Mouse (Mus musculus) liver, embryonic 15.5 days (tissue): ENCODE data around the gene Zfp668. TPM values are rescaled to one million over a fixed set of nuclear protein-coding genes. Genes with fewer than 3 reads are reported as not detected.

Experiments
- ATAC-seq: fragments of 200-750 bp; cut with Nextera tagmentation; 2 replicates; pipeline ENCODE4 v1.8.0; 2017; ENCODE audit warnings: moderate number of reproducible peaks, mild to moderate bottlenecking, moderate library complexity; ENCODE audit not compliant: insufficient read depth
- H3K27ac ChIP-seq: fragments of 300-500 bp; sonication (generic); replicated peaks from 2 replicates; pipeline ENCODE4 v1.5.1; 2015; ENCODE audit warnings: mild to moderate bottlenecking, inconsistent platforms
- H3K27me3 ChIP-seq: fragments of 300-500 bp; sonication (generic); 2 replicates; pipeline ENCODE4 v1.6.1; 2015; ENCODE audit warnings: mild to moderate bottlenecking, inconsistent platforms
- H3K36me3 ChIP-seq: fragments of 300-500 bp; sonication (generic); replicated peaks from 2 replicates; pipeline ENCODE4 v1.6.1; 2015; ENCODE audit warnings: moderate library complexity, mild to moderate bottlenecking, inconsistent platforms
- H3K4me1 ChIP-seq: fragments of 300-500 bp; sonication (generic); replicated peaks from 2 replicates; pipeline ENCODE4 v1.6.1; 2015; ENCODE audit warnings: inconsistent platforms
- H3K4me2 ChIP-seq: fragments of 300-500 bp; sonication (generic); 2 replicates; pipeline ENCODE4 v1.6.1; 2015; ENCODE audit warnings: moderate library complexity, mild to moderate bottlenecking, inconsistent platforms
- H3K4me3 ChIP-seq: fragments of 300-500 bp; sonication (generic); replicated peaks from 2 replicates; pipeline ENCODE4 v1.5.1; 2015; ENCODE audit warnings: mild to moderate bottlenecking, inconsistent platforms
- H3K9ac ChIP-seq: fragments of 300-500 bp; sonication (generic); 2 replicates; pipeline ENCODE4 v1.6.1; 2015; ENCODE audit warnings: moderate library complexity, mild to moderate bottlenecking, inconsistent platforms
- H3K9me3 ChIP-seq: fragments of 300-500 bp; sonication (generic); replicated peaks from 2 replicates; pipeline ENCODE4 v1.6.1; 2016; ENCODE audit warnings: inconsistent platforms
- WGBS: fragments of 180-500 bp; shearing (Covaris S2); methylation state at CpG from one replicate; pipeline ENCODE4 v1.1.7; 2015; ENCODE audit warnings: mixed read lengths; ENCODE audit not compliant: insufficient replicate concordance; 5-methylcytosine and 5-hydroxymethylcytosine counted together
- polyA plus RNA-seq: library from polyadenylated mRNA; unstranded; fragments of >200 nt; fragmentation: Nextera tagmentation; extraction: Ambion mirVana; gene quantifications from 2 replicates; pipeline ENCODE4 v1.2.1, GENCODE M21; 2015

Gene Zfp668
- polyA plus RNA-seq, 1 experiment from 2014 or later: 5.7 TPM

DNA sequence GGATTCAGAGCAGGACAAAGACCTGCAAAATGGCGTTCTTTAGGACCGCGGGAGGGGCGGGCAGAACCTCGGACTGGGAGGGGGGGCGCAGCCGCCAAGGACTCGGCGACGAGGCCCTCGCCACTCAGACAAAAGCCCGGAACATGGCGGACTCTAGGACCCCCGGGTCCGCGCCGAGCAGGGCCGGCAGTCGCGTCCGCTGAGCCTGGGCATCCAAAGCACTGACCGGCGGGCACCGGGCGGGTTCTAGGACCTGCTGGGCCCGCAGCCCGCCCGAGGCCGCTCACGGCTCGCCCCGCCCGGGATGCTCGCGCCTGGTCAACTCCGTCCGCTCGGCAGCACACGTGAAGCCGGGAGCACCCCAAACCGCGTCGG, 1.0 kb downstream of the Zfp668 start:
- 0% methylated on average over 43 of the region's 43 CpGs for WGBS
- Histone ChIP-seq H3K9me3 (peaks cover 21% of the 10 kb centered on the region), H3K9ac (peak overlapping the region; percentile 88), H3K4me1 (peaks cover 38% of the 10 kb centered on the region), H3K4me2 (peak overlapping the region; percentile 80), H3K36me3 (peaks cover 42% of the 10 kb centered on the region), H3K4me3 (peak overlapping the region; percentile 82), H3K27me3 (no peaks in the 10 kb centered on the region), H3K27ac (peak overlapping the region; percentile 92)
- ATAC-seq: peak; percentile 71

DNA sequence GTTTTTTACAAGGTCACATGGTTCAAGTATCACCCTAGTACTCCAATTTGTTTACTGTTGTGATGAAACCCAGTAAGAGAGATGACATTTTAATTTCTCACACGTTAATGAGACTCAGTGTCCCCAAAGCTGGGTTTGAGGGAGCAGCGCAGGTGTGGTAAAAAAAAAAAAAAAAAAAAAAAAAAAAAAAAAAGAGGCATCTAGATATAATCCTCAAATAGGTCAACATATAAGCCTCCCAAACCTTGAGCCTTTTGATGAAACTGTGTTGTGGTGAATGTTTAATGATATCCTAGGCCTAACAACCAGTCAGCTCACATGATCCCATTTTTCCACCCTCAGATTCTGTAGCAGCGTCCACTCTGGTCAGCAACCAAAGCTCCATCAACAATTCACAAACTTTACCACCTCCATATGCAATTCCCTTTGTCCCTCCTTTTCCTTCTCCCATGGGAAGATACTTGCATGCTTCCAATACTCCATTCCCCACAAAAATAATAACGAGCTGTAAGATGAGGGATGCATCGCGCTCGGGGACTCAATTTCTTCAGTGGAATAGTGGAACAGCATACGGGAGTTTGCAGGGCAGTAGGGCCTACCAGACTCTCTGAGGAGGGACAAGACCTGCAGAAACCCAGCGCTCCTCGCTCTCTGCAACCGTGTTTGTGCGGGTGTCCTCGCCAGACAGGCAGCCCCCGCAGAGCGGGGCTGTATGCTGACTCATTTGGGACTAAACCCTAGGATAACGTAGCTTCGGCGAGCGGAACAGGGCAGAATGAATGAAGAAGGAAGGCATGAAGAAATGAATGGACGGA, 1.6 kb downstream of the Zfp668 start:
- no peak; the same call in 1 of the 2 replicates for ATAC-seq
- peak overlapping the region; percentile 82 for H3K4me3 ChIP-seq
- peaks cover 44% of the 10 kb centered on the region for H3K4me1 ChIP-seq
- peaks cover 40% of the 10 kb centered on the region for H3K36me3 ChIP-seq
- H3K9me3 ChIP-seq: peaks cover 15% of the 10 kb centered on the region
- peak overlapping the region; percentile 88 for H3K9ac ChIP-seq
- 5% methylated on average over 20 of the region's 20 CpGs for WGBS
- peak overlapping the region; percentile 92 for H3K27ac ChIP-seq
- H3K4me2 ChIP-seq: peak overlapping the region; percentile 80
- H3K27me3 ChIP-seq: no peaks in the 10 kb centered on the region

DNA sequence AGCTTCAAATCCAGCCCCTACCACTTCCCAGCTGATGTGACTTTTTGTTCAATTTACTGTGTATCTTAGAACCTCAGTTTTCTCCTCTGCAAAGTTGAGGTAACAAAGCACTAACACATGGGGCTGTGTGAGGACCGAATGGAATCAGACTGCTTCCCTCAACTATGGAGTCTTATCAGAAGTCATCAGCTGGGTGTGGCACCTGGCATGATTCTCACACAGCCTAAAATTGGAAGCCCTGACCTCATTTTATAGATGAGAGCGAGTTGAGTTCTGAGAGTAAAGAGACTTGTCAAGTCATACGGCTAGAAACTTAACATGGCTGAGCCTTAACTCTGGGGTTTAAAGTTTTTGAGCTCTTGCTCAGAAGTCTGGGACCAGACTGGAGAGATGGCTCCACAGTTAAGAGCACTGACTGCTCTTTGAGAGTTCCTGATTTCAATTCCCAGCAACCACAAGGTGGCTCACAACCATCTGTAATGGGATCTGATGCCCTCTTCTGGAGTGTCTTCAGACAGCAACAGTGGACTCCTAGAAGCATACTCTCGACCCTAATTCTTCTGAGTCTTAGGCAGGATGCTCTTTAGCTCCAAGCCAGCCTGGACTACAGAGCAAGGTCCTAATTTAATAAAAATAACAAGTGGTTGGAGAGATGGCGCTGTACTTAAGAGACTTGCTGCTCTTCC, 6.3 kb downstream of the Zfp668 start:
- H3K9ac ChIP-seq: no peak overlapping the region
- ATAC-seq: no peak

DNA sequence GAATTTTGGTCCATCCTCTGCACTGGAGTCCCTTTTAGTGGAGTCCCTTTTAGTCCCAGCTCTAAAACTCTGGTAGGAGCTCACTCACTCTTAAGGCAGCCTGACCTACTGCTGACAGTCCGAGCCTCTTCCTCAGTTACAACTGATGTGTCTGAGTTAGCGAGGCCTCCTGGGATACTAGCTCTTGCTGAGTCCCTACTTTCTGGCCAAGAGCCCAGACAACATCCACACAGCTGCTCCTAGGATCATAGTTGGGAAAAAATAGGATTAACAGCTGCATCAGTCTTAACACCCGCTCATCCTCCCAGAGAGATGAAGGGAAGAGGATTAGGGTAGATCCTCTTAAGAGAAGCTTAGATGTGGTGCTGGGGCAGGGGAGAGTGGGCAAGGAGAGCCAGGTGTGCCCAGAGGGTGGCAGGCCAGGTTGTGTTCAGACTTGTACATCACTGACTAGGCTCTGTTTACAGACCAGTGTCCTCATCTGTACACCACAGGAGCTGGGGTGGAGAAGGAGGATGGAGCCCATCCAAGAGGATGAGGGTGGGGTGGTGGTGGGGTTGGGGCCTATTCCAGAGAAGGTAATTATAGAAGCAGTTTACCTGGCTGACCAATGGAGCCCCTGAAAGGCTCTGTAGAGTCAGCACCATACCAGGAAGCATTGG, 7.3 kb downstream of the Zfp668 start:
- Histone ChIP-seq H3K36me3 (peaks cover 57% of the 10 kb centered on the region), H3K9ac (no peak overlapping the region), H3K27me3 (no peaks in the 10 kb centered on the region), H3K4me2 (no peak overlapping the region), H3K4me1 (peaks cover 30% of the 10 kb centered on the region), H3K9me3 (no peaks in the 10 kb centered on the region), H3K4me3 (no peak overlapping the region), H3K27ac (no peak overlapping the region)
- ATAC-seq: no peak
- WGBS: 69% methylated on average over 3 of the region's 3 CpGs

More for the DNA sequence above, 6.3 kb downstream of the Zfp668 start:
- no peaks in the 10 kb centered on the region for H3K9me3 ChIP-seq
- no peak overlapping the region for H3K27ac ChIP-seq
- peaks cover 40% of the 10 kb centered on the region for H3K4me1 ChIP-seq
- H3K36me3 ChIP-seq: peaks cover 48% of the 10 kb centered on the region
- no peaks in the 10 kb centered on the region for H3K27me3 ChIP-seq
- H3K4me3 ChIP-seq: no peak overlapping the region
- H3K4me2 ChIP-seq: no peak overlapping the region
- WGBS: 51% methylated on average over 5 of the region's 5 CpGs

- Histone ChIP-seq H3K36me3 (peaks cover 54% of the 10 kb centered on the region), H3K9me3 (no peaks in the 10 kb centered on the region), H3K4me2 (no peak overlapping the region), H3K27me3 (no peaks in the 10 kb centered on the region), H3K27ac (no peak overlapping the region), H3K4me3 (no peak overlapping the region), H3K9ac (no peak overlapping the region), H3K4me1 (peaks cover 23% of the 10 kb centered on the region)
- ATAC-seq: no peak
- 91% methylated on average over 18 of the region's 18 CpGs for WGBS
These were observed 9.0 kb downstream of the Zfp668 start for GRCm38 (mm10) chr7:127867641-127868040.

DNA sequence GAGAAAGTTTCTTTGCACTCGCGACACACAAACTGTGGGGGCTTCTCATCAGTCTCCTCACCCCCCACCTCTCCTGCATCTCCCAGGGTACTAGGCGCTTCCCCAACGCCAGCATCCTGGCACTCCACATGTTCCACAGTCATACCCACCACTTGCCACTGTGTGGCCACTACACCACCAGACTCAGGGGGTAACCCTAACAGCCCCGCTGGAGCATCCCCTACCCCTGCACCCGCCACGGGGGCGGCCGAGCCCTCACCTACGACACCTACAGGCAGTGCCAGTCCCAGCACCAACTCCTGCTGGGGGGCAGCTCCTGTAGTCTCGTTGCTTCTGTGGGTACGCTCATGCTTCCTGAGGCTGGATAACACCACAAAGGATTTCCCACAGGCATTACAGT, 10.2 kb downstream of the Zfp668 start:
- ATAC-seq: no peak
- WGBS: 86% methylated on average over 12 of the region's 12 CpGs
- peaks cover 49% of the 10 kb centered on the region for H3K36me3 ChIP-seq

DNA sequence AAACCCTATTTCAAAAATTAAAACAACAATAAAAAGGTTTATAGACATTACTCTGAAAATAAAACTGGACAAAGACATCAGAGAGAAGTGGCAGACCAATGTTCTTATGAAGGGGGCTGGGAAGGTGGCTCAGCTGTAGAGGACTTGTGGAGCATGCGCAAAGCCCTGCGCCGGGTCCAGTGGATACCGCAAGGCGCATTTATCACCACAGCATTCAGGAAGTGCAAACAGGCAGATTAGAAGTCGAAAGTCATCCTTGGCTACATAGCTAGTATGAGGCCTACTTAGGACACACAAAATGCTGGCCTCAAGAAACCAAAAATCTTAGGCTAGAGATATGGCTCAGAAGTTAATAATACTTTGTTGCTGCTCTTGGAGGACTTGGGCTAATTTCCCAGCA, 18.4 kb downstream of the Zfp668 start:
- no peak overlapping the region for H3K4me3 ChIP-seq
- H3K4me1 ChIP-seq: no peaks in the 10 kb centered on the region; the same call in 1 of the 2 replicates
- no peak overlapping the region for H3K4me2 ChIP-seq
- 0 out of 2 replicates have a peak, but pooled peaks have one; percentile 37 for ATAC-seq
- H3K9ac ChIP-seq: no peak overlapping the region
- no peaks in the 10 kb centered on the region for H3K9me3 ChIP-seq
- 24% methylated on average over 6 of the region's 6 CpGs for WGBS
- no peaks in the 10 kb centered on the region for H3K27me3 ChIP-seq
- H3K36me3 ChIP-seq: no peaks in the 10 kb centered on the region
- H3K27ac ChIP-seq: no peak overlapping the region

More for the DNA sequence above, 10.2 kb downstream of the Zfp668 start:
- no peak overlapping the region for H3K4me3 ChIP-seq
- peaks cover 14% of the 10 kb centered on the region for H3K4me1 ChIP-seq
- no peaks in the 10 kb centered on the region for H3K27me3 ChIP-seq
- no peak overlapping the region for H3K27ac ChIP-seq
- H3K9ac ChIP-seq: no peak overlapping the region
- H3K9me3 ChIP-seq: no peaks in the 10 kb centered on the region
- no peak overlapping the region for H3K4me2 ChIP-seq

- 54% methylated on average over 5 of the region's 5 CpGs for WGBS
- H3K27me3 ChIP-seq: no peaks in the 10 kb centered on the region
- no peak overlapping the region for H3K4me2 ChIP-seq
- no peaks in the 10 kb centered on the region for H3K9me3 ChIP-seq
- H3K4me3 ChIP-seq: no peak overlapping the region
- H3K36me3 ChIP-seq: peaks cover 14% of the 10 kb centered on the region; the same call in 1 of the 2 replicates
- peaks cover 10% of the 10 kb centered on the region for H3K4me1 ChIP-seq
- no peak for ATAC-seq
- H3K27ac ChIP-seq: no peak overlapping the region
- no peak overlapping the region for H3K9ac ChIP-seq
These were observed 25.7 kb downstream of the Zfp668 start for GRCm38 (mm10) chr7:127850906-127851305.

DNA sequence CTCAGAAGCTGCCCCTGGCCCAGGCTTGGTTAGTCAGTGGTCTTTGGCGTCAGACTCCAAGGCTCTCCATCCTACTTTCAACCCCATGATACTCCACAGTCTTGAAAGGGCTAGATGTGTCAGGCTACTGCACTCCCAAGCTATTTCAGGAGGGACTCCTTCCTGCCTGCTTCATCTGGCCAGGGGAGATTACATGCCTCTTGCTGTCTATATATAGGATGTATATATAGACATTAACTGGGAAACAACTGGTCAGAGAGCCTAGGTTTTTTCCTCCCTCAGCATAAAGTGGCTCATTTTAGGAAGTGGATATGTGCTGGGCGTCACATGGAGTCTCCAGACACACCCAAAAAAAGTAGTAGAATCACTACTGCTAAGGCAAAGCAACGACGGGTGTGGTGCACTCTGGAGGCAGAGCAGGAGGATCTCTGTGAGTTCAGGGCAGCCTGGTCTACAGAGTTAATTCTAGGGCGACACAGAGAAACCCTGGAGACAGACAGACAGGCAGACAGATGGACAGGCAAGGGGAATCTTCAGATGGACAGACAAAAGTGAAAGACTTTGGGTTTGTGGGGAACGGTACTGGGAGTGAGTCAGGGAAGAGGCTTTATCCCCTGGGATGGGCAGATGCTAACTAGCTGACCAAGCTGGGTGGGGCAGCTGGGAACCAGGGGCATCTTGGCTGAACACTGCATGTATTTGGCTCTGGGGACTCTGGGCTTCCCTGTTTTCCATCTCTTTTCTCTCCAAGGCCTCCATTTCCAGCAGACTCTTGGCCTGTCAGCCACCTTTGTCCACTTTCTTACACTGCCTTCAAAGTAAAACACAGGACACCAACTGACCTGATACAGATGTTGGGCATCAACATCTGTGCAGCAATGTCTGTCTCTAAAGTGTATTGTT, 26.4 kb downstream of the Zfp668 start:
- Histone ChIP-seq H3K27ac (0 out of 2 replicates have a peak overlapping the region, but pooled peaks have one; percentile 29), H3K9ac (no peak overlapping the region), H3K27me3 (no peaks in the 10 kb centered on the region)

GRCm38 (mm10) chr7:127842001-127842718, 34.5 kb downstream of the Zfp668 start:
- H3K36me3 ChIP-seq: peaks cover 25% of the 10 kb centered on the region
- peak overlapping the region; percentile 92 for H3K27ac ChIP-seq
- peak; percentile 59 for ATAC-seq
- H3K4me1 ChIP-seq: peaks cover 30% of the 10 kb centered on the region
- no peaks in the 10 kb centered on the region for H3K9me3 ChIP-seq
- WGBS: under 1% methylated on average over 40 of the region's 40 CpGs
- H3K27me3 ChIP-seq: no peaks in the 10 kb centered on the region
- peak overlapping the region; percentile 78 for H3K9ac ChIP-seq
- H3K4me3 ChIP-seq: peak overlapping the region; percentile 79
- H3K4me2 ChIP-seq: peak overlapping the region; percentile 100

More for the DNA sequence above, 26.4 kb downstream of the Zfp668 start:
- H3K36me3 ChIP-seq: peaks cover 14% of the 10 kb centered on the region; the same call in 1 of the 2 replicates
- WGBS: 31% methylated on average over 6 of the region's 6 CpGs
- H3K4me2 ChIP-seq: no peak overlapping the region
- peaks cover 10% of the 10 kb centered on the region for H3K4me1 ChIP-seq
- no peaks in the 10 kb centered on the region for H3K9me3 ChIP-seq
- H3K4me3 ChIP-seq: no peak overlapping the region
- ATAC-seq: peak; percentile 51
